ENCODE assay signal across 8 mouse cellular contexts in genomic region chr12:87299657-87300440, GRCm38 (mm10). TPM values are rescaled to one million over a fixed set of nuclear protein-coding genes. Genes with fewer than 3 reads are reported as not detected.
DNase-seq lines count a peak whose midpoint lies in the region; ATAC-seq and TF ChIP-seq lines count a peak whose summit lies in the region.

Gene Ism2 (minus strand): TSS chr12:87299705.

- no peaks in the 10 kb centered on the region for H3K9me3 ChIP-seq in forebrain, postnatal 0 days (ENCODE audit: low read length)
- no peaks in the 10 kb centered on the region for H3K9me3 ChIP-seq in intestine, postnatal 0 days (ENCODE audit: control insufficient read depth)
- H3K9me3 ChIP-seq in neural tube, embryonic 14.5 days (ENCODE audit: control insufficient read depth, low read length) = no peaks in the 10 kb centered on the region

- no peak for TF ChIP-seq POLR2A in lung, adult 2 months (IDR thresholded peaks at IDR 0.05; ENCODE audit: borderline replicate concordance, extremely low read depth, low read depth, low read length)

- peak within 1 kb of the TSS; percentile 94 for H3K4me2 ChIP-seq in forebrain, postnatal 0 days (ENCODE audit: low read depth)
- H3K4me2 ChIP-seq in intestine, postnatal 0 days (replicated peaks; ENCODE audit: low read depth) = peak within 1 kb of the TSS; percentile 99
- peak within 1 kb of the TSS; percentile 89 for H3K4me2 ChIP-seq in neural tube, embryonic 14.5 days (ENCODE audit: low read depth, low read length)

- H3K27me3 ChIP-seq in forebrain, postnatal 0 days (ENCODE audit: insufficient read depth, low read length) = peaks cover 23% of the 10 kb centered on the region
- no peaks in the 10 kb centered on the region; the same call in 1 of the 2 replicates for H3K27me3 ChIP-seq in intestine, postnatal 0 days (replicated peaks; ENCODE audit: control insufficient read depth, insufficient read depth, low read length)
- H3K27me3 ChIP-seq in neural tube, embryonic 14.5 days (ENCODE audit: control insufficient read depth, insufficient read depth, low read length) = peaks cover 15% of the 10 kb centered on the region

- H3K27ac ChIP-seq in forebrain, postnatal 0 days (ENCODE audit: low read depth, low read length) = no peak within 1 kb of the TSS
- no peak within 1 kb of the TSS for H3K27ac ChIP-seq in intestine, postnatal 0 days (ENCODE audit: low read depth, low read length)
- H3K27ac ChIP-seq in neural tube, embryonic 14.5 days (ENCODE audit: low read depth, low read length) = no peak within 1 kb of the TSS

- peak within 1 kb of the TSS; percentile 68 for H3K4me3 ChIP-seq in forebrain, postnatal 0 days (ENCODE audit: low read depth, low read length)
- peak within 1 kb of the TSS; percentile 70 for H3K4me3 ChIP-seq in intestine, postnatal 0 days (ENCODE audit: low read depth, low read length)
- peak within 1 kb of the TSS; percentile 63 for H3K4me3 ChIP-seq in lung, adult 2 months (replicated peaks; ENCODE audit: extremely low read depth, low read depth, low read length)
- peak within 1 kb of the TSS; percentile 61 for H3K4me3 ChIP-seq in neural tube, embryonic 14.5 days (ENCODE audit: low read depth, low read length)

- peak; percentile 24 to 25 for DNase-seq in heart, adult 18-20 months
- no peak for DNase-seq in heart, adult 8-10 months (ENCODE audit: low spot score)
- peak; percentile 47 for DNase-seq in adrenal gland, postnatal 25 days
- DNase-seq in forebrain, postnatal 0 days = no peak
- DNase-seq in lung, adult 2 months = peak; percentile 44
- no peak for DNase-seq in frontal cortex, postnatal 14 days (ENCODE audit: low spot score in 2 of 2)

- H3K36me3 ChIP-seq in forebrain, postnatal 0 days (ENCODE audit: insufficient read depth) = no peaks in the 10 kb centered on the region
- no peaks in the 10 kb centered on the region for H3K36me3 ChIP-seq in intestine, postnatal 0 days (ENCODE audit: control insufficient read depth, insufficient read depth)
- no peaks in the 10 kb centered on the region for H3K36me3 ChIP-seq in neural tube, embryonic 14.5 days (ENCODE audit: control insufficient read depth, insufficient read depth, low read length)

- no peaks in the 10 kb centered on the region for H3K4me1 ChIP-seq in forebrain, postnatal 0 days (ENCODE audit: insufficient read depth)
- no peaks in the 10 kb centered on the region for H3K4me1 ChIP-seq in intestine, postnatal 0 days (replicated peaks; ENCODE audit: control insufficient read depth, insufficient read depth, low read length)
- peaks cover 6% of the 10 kb centered on the region for H3K4me1 ChIP-seq in lung, adult 2 months (ENCODE audit: control insufficient read depth, insufficient read depth, low read length)
- H3K4me1 ChIP-seq in neural tube, embryonic 14.5 days (ENCODE audit: control insufficient read depth, insufficient read depth, low read length) = no peaks in the 10 kb centered on the region

- under 1% methylated on average over 78 of the region's 86 CpGs for WGBS in forebrain, postnatal 0 days
- under 1% methylated on average over 61 of the region's 86 CpGs for WGBS in intestine, postnatal 0 days
- WGBS in lung, adult 2 months = 1% methylated on average over 85 of the region's 86 CpGs
- WGBS in neural tube, embryonic 14.5 days = under 1% methylated on average over 78 of the region's 86 CpGs

- TF ChIP-seq CTCF in forebrain, postnatal 0 days (IDR thresholded peaks at IDR 0.05; ENCODE audit: low read depth) = no peak
- TF ChIP-seq CTCF in intestine, postnatal 0 days (IDR thresholded peaks at IDR 0.05; ENCODE audit: low read depth) = 0 out of 2 replicates have a peak, but pooled peaks have one; percentile 0
- TF ChIP-seq CTCF in lung, adult 2 months (IDR thresholded peaks at IDR 0.05; ENCODE audit: insufficient read depth, low read length) = no peak

- peak within 1 kb of the TSS; percentile 69 for H3K9ac ChIP-seq in forebrain, postnatal 0 days
- peak within 1 kb of the TSS; percentile 56 for H3K9ac ChIP-seq in intestine, postnatal 0 days (ENCODE audit: low read depth, low read length)
- H3K9ac ChIP-seq in neural tube, embryonic 14.5 days (replicated peaks; ENCODE audit: low read depth, low read length) = peak within 1 kb of the TSS; percentile 63

- ATAC-seq in forebrain, postnatal 0 days = peak; percentile 84
- ATAC-seq in intestine, postnatal 0 days = peak; percentile 66
- peak; percentile 85 for ATAC-seq in neural tube, embryonic 14.5 days (ENCODE audit: low read depth)

RNA-seq across cellular contexts. Expression of gene Ism2, which starts in this region (rescaled TPM):
- total RNA-seq in heart, adult 18-20 months (2021) = not detected
- not detected for total RNA-seq in heart, adult 8-10 months (2022)
- total RNA-seq in adrenal gland, postnatal 25 days (2021) = not detected in 2 replicates
- 0.69 and 1.1 TPM in 2 replicates for total RNA-seq in forebrain, postnatal 0 days (2014; rRNA removed)
- polyA plus RNA-seq in forebrain, postnatal 0 days (2015; fragmentation: Nextera tagmentation; extraction: Ambion mirVana) = 0.88 and 1.8 TPM in 2 replicates
- polyA plus RNA-seq in intestine, postnatal 0 days (2015; fragmentation: Nextera tagmentation; extraction: Ambion mirVana) = 0.23 and 0.55 TPM in 2 replicates
- polyA plus RNA-seq in lung, adult 2 months (2012; rRNA removed) = 0.38 and 0.56 TPM in 2 replicates
- 0.37 and 0.44 TPM in 2 replicates for polyA plus RNA-seq in neural tube, embryonic 14.5 days (2014; fragmentation: Nextera tagmentation; extraction: Ambion mirVana)

Comparison
In these comparisons a context has a peak if more than half of its experiments do, and no peak if none do; other contexts are left out.
1. Peak in DNase-seq in heart, adult 18-20 months; RNA of the gene not detected or under 1 TPM.
2. Peak in DNase-seq in adrenal gland, postnatal 25 days; RNA of the gene not detected or under 1 TPM.
3. Peak in ATAC-seq, H3K4me3 ChIP-seq, H3K9ac ChIP-seq and H3K4me2 ChIP-seq in intestine, postnatal 0 days; RNA of the gene not detected or under 1 TPM.
4. Peak in DNase-seq and H3K4me3 ChIP-seq in lung, adult 2 months; RNA of the gene not detected or under 1 TPM.
5. Peak in ATAC-seq, H3K4me3 ChIP-seq, H3K9ac ChIP-seq and H3K4me2 ChIP-seq in neural tube, embryonic 14.5 days; RNA of the gene not detected or under 1 TPM.